ENCODE assay signal across 15 mouse cellular contexts in genomic region chr2:115468471-115468909, GRCm38 (mm10).
DNase-seq lines count a peak whose midpoint lies in the region; ATAC-seq lines count a peak whose summit lies in the region.
"Had no signal": no experiment of that assay in that cellular context is flagged by ENCODE, and none has a peak within 500 bp of the region (broad histone marks: within the 10 kb centered on the region; RNA-seq: fewer than 3 reads in every experiment).

No protein-coding gene starts in this region.

- H3K4me2 ChIP-seq in kidney, embryonic 16.5 days (replicated peaks; ENCODE audit: low read depth, low read length) = no peak overlapping the region
- H3K4me2 ChIP-seq in midbrain, embryonic 12.5 days (replicated peaks) = 0 out of 2 replicates have a peak overlapping the region, but pooled peaks have one; percentile 2
- peak overlapping the region; percentile 10 for H3K4me2 ChIP-seq in forebrain, embryonic 16.5 days (ENCODE audit: low read length)
- H3K4me2 ChIP-seq: heart, embryonic 11.5 days; liver, embryonic 15.5 days had no signal

- H3K4me1 ChIP-seq in kidney, embryonic 16.5 days (ENCODE audit: insufficient read depth, low read length) = peaks cover 6% of the 10 kb centered on the region; the same call in 1 of the 2 replicates
- peaks cover 8% of the 10 kb centered on the region for H3K4me1 ChIP-seq in midbrain, embryonic 12.5 days
- peaks cover 20% of the 10 kb centered on the region for H3K4me1 ChIP-seq in midbrain, embryonic 10.5 days
- peaks cover 10% of the 10 kb centered on the region for H3K4me1 ChIP-seq in forebrain, embryonic 16.5 days (replicated peaks; ENCODE audit: control insufficient read depth, insufficient read depth, low read length)
- H3K4me1 ChIP-seq: liver, embryonic 15.5 days had no signal

- peaks cover 4% of the 10 kb centered on the region; the same call in 1 of the 2 replicates for H3K9me3 ChIP-seq in kidney, embryonic 16.5 days (ENCODE audit: low read length)
- H3K9me3 ChIP-seq in midbrain, embryonic 12.5 days = no peaks in the 10 kb centered on the region
- no peaks in the 10 kb centered on the region; the same call in 1 of the 2 replicates for H3K9me3 ChIP-seq in midbrain, embryonic 10.5 days (replicated peaks)
- no peaks in the 10 kb centered on the region for H3K9me3 ChIP-seq in forebrain, embryonic 16.5 days (ENCODE audit: control insufficient read depth, low read length)
- H3K9me3 ChIP-seq: liver, embryonic 15.5 days had no signal

- H3K9ac ChIP-seq in kidney, embryonic 16.5 days (replicated peaks; ENCODE audit: low read length) = no peak overlapping the region
- no peak overlapping the region for H3K9ac ChIP-seq in midbrain, embryonic 12.5 days (replicated peaks)
- H3K9ac ChIP-seq in forebrain, embryonic 16.5 days (replicated peaks; ENCODE audit: low read depth, low read length) = no peak overlapping the region
- H3K9ac ChIP-seq: liver, embryonic 15.5 days had no signal

- no peak overlapping the region for H3K4me3 ChIP-seq in kidney, embryonic 16.5 days (ENCODE audit: low read length)
- H3K4me3 ChIP-seq in midbrain, embryonic 12.5 days = no peak overlapping the region
- no peak overlapping the region for H3K4me3 ChIP-seq in midbrain, embryonic 10.5 days
- H3K4me3 ChIP-seq in forebrain, embryonic 16.5 days (replicated peaks; ENCODE audit: low read length) = no peak overlapping the region
- H3K4me3 ChIP-seq: liver, embryonic 15.5 days had no signal

- no peak for ATAC-seq in kidney, embryonic 16.5 days (ENCODE audit: low FRiP score, low TSS enrichment)
- ATAC-seq in midbrain, embryonic 12.5 days (ENCODE audit: low FRiP score, low read depth) = no peak
- no peak for ATAC-seq in forebrain, embryonic 16.5 days
- no peak for ATAC-seq in CD4-positive, CD25-positive, alpha-beta regulatory T cell, adult 4 months
- ATAC-seq: hindbrain, postnatal 0 days had no signal

- WGBS in kidney, embryonic 16.5 days = 47% methylated on average over 7 of the region's 7 CpGs
- WGBS in midbrain, embryonic 12.5 days = 44% methylated on average over 7 of the region's 7 CpGs
- 59% methylated on average over 7 of the region's 7 CpGs for WGBS in midbrain, embryonic 10.5 days
- WGBS in forebrain, embryonic 16.5 days = 19% methylated on average over 7 of the region's 7 CpGs

- H3K36me3 ChIP-seq in kidney, embryonic 16.5 days (ENCODE audit: insufficient read depth, low read length) = no peaks in the 10 kb centered on the region
- H3K36me3 ChIP-seq in midbrain, embryonic 12.5 days = no peaks in the 10 kb centered on the region
- H3K36me3 ChIP-seq in midbrain, embryonic 10.5 days = no peaks in the 10 kb centered on the region
- H3K36me3 ChIP-seq in forebrain, embryonic 16.5 days (ENCODE audit: control insufficient read depth, insufficient read depth) = no peaks in the 10 kb centered on the region
- H3K36me3 ChIP-seq: liver, embryonic 15.5 days had no signal

- H3K27ac ChIP-seq in kidney, embryonic 16.5 days (ENCODE audit: low read length) = peak overlapping the region; percentile 81
- no peak overlapping the region for H3K27ac ChIP-seq in midbrain, embryonic 12.5 days (replicated peaks)
- H3K27ac ChIP-seq in midbrain, embryonic 10.5 days (replicated peaks) = no peak overlapping the region
- H3K27ac ChIP-seq in forebrain, embryonic 16.5 days (ENCODE audit: low read length) = no peak overlapping the region
- H3K27ac ChIP-seq: hindbrain, postnatal 0 days; liver, embryonic 15.5 days had no signal

- H3K27me3 ChIP-seq in kidney, embryonic 16.5 days (ENCODE audit: insufficient read depth, low read length) = no peaks in the 10 kb centered on the region
- peaks cover 6% of the 10 kb centered on the region for H3K27me3 ChIP-seq in midbrain, embryonic 12.5 days
- peaks cover 7% of the 10 kb centered on the region; the same call in 1 of the 2 replicates for H3K27me3 ChIP-seq in midbrain, embryonic 10.5 days (ENCODE audit: low read depth, poor library complexity, severe bottlenecking)
- H3K27me3 ChIP-seq in forebrain, embryonic 16.5 days (replicated peaks; ENCODE audit: control insufficient read depth, insufficient read depth, low read length) = no peaks in the 10 kb centered on the region
- H3K27me3 ChIP-seq: CH12.LX; liver, embryonic 15.5 days had no signal

- DNase-seq in kidney, adult 9 months = no peak
- no peak for DNase-seq in midbrain, embryonic 10.5 days (ENCODE audit: low spot score)
- no peak for DNase-seq in gastrocnemius, postnatal 4 days (ENCODE audit: low spot score in 2 of 2)
- DNase-seq: cerebellum, adult 8-10 months; gastrocnemius, postnatal 25 days; heart, postnatal 36 days; thymus, postnatal 25 days had no signal
